Mouse (Mus musculus) neutrophil, adult 59 days (primary cell): Measurements from ENCODE around the gene Zdhhc13. TPM values are rescaled to one million over a fixed set of nuclear protein-coding genes. Genes with fewer than 3 reads are reported as not detected.

Experiments used
- total RNA-seq, 2 experiments: library from RNA; stranded (reverse); gene quantifications; 1 replicate in 1 of 2; 2 replicates in 1 of 2; pipeline ENCODE4 v1.2.4; 2023

The Zdhhc13 gene
- 10 to 100 TPM; 16.6 to 20.2 TPM for total RNA-seq

DNA sequence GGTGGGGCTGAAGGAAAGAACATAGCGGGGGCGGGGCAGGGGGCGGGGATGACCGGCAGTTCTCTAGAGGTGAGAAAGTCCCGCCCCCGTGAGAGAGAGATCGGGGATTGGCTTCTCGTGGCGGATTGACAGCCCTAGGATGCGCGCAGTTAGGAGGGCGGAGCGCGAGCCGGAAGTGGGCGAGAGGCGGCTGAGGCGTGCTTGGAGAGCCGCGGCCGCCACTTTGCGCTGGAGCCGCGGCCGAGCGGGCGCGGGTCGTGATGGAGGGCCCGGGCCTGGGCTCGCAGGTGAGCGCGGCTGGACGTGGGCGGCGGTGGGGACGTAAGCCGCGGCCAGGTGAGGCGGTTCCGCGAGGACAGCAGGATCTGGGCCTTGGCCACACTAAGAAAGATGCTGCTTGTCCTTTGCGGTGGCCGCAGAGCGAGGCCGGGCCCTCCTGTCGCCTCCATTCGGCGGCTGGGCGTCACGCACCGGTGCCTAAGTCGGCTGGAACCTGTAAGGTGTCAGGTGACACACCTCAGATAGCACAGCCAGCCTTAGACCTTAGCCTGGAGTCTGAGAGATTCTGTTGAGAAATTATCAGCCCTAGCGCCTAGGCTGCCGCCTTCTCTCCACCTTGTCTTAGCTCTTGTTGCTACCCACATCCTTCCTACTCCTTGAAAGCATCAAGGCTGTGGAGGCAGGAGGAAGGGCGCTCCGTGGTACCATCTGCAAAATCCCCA, at the start of gene Zdhhc13:
Gene Zdhhc13, plus strand, starts transcription at position 153 of the 722 bp plus-strand sequence.

GRCm38 (mm10) chr7:48847820-48848650, 59.2 kb downstream of the Zdhhc13 start, which contains the start of gene Csrp3:
TSS of gene Csrp3 (minus strand) at chr7:48848033.

Other genes starting within 250 kb of the Zdhhc13 start
- gene Mrgprb2, start 230.9 kb upstream of the Zdhhc13 start, total RNA-seq: not detected
- gene Mrgprb3, start 145.2 kb upstream of the Zdhhc13 start, total RNA-seq: not detected
- gene Csrp3, start 59.0 kb downstream of the Zdhhc13 start, total RNA-seq: not detected
- 10 to 100 TPM; 67.5 to 68.9 TPM for gene E2f8, start 92.6 kb downstream of the Zdhhc13 start, total RNA-seq
- 10 to 100 TPM; 12.2 to 12.3 TPM for gene Nav2, start 119.7 kb downstream of the Zdhhc13 start, total RNA-seq